Mouse (Mus musculus): ENCODE measurements around the gene Fam90a1a.
"Not testable (repeated sequence)": the region's sequence is repeated elsewhere in the genome, so short reads cannot be mapped to it uniquely, and the experiment has no call there.

Fam90a1a gene

DNA sequence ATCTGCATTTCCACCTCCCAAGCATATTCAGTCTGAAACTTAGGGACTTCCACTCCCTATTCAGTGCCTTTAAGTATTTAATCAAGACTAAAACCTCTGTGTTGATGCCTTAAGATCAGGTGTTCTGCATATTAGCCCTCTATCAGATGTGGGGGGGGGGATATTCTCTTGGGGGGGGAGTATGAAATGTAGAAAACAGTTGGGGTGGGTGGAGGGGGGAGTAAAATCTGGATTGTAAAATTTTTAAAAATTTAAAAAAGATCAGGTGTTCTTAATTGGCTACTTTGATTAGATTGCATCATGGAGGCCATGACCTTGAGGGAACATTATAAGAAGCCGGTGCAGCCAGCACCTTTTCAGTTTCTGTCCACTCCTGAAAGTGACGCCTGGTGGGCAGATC, at the start of gene Fam90a1a:
Gene Fam90a1a, plus strand, starts transcription at position 301 of the 400 bp plus-strand sequence.
- ATAC-seq (ENCODE audit: insufficient number of reproducible peaks, low FRiP score, low TSS enrichment): no peak

DNA sequence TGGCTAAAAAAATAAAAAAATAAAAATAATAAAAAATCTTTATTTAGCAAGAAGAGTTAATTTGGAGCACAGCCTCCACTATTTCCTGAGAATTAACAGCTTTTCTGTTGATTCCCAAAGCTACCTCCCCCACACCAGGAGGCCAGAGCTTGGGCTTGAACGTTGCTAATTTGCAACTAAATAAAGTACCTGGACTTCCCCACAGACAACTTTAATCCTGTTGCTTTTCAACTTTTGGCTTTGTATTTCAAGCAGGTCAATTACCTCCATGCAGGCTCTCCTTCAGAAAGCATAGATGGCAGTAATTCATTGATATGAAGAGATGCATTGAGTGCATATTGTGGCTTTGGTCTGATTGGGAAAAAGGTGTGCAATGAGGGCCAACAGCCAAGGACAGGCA, 46.6 kb upstream of the Fam90a1a start:
- no peak for ATAC-seq (ENCODE audit: insufficient number of reproducible peaks, low FRiP score, low TSS enrichment)

DNA sequence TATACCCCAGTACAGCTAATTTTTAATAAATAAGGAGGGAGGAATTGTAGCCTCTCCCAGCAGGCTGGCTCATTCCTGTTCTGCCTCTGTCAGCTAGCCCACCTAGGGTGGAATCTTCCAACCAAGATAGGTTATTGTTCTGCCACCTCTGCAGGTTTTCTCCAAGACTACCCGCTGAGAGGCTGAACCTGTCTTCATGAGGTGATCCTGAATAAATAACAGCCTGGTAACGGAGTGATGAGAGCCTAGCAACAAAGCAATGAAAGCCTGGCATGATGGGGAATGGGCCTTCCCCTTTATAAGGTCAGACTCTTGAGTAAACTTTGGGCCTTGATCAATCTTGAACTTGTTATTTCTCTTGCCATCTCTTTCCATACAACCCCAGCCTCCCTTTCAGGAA, 46.0 kb upstream of the Fam90a1a start:
- ATAC-seq (ENCODE audit: insufficient number of reproducible peaks, low FRiP score, low TSS enrichment): no peak

DNA sequence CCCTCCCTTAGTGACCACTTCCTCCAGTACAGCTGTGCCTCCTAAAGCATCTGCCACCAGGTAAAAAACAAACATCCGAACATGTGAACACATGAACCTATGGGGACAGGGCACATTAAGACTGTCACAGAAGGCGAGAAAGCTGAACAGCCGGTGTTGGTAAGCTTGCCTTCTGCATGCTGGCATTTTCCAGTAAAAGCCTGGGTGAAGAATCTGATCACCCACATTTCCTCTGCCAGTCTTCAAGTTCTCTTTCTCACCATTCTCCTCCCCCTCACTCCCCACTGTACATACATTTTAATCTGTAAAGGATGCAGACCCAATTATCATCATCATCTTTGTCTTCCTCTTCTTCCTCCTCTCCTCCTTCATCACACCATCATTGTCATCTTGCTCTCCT, 42.9 kb upstream of the Fam90a1a start:
- ATAC-seq (ENCODE audit: insufficient number of reproducible peaks, low FRiP score, low TSS enrichment): no peak

DNA sequence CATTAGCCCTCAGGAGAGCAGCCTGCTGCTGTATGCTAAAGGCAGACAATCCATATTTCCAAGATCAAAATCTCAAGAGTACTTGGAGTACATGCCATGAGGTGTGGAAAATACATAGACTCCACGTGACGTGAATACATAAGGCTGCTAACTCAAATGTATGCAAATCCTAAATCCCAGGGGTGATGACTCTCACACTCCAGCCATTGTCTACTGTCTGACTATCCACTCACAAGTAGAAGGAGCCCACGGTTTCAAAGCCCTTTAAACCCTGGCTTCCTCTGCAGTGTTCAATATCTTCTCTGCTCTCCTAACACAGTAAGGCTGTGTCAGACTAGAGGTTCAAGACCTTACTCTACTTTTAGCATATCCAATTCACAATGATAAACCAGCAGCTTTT, 27.8 kb upstream of the Fam90a1a start:
- ATAC-seq (ENCODE audit: insufficient number of reproducible peaks, low FRiP score, low TSS enrichment): not testable (repeated sequence)

DNA sequence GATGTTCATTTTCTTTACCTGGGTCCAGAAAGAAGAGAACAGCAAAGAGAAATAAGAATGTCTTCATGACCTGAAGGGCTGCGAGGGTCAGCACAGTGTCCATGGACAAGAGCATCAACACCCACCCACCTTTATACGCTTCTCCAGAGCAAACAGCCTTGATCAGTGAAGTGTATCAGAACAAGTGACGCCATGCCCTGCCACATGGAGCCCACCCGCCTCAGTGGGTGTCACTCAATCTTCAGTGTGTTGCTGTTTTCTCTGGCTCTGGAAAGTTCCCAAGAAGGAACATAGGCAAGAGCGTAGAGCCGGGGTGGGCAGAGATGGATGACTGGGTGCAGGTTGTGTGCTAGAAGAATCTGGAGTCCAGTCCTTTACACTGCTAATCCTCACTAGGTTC, 25.9 kb upstream of the Fam90a1a start, which contains the start of gene Defb15:
Gene Defb15, minus strand, starts transcription at position 101 of the 400 bp plus-strand sequence.
- ATAC-seq (ENCODE audit: insufficient number of reproducible peaks, low FRiP score, low TSS enrichment): no peak

DNA sequence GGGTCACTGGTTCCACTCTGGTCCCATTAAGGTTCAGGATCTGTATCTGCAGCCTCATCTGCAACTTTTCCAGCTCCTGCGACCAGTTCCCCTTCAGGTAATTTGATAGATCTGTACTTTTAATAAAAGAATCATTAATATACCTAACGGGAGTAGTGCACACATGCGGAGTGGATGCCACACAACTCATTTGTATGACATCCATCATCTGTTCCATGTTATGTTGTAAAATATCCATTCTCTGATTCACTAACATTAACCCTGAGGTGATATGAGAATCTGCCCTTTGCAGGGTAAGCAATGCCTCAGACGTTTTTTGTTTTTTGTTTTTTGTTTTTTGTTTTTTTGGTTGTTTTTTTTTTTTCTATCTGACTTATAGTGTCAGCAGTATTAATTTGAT, 20.5 kb upstream of the Fam90a1a start, which contains the start of gene Defb35:
Gene Defb35, plus strand, starts transcription at position 301 of the 400 bp plus-strand sequence.
- not testable (repeated sequence) for ATAC-seq (ENCODE audit: insufficient number of reproducible peaks, low FRiP score, low TSS enrichment)

DNA sequence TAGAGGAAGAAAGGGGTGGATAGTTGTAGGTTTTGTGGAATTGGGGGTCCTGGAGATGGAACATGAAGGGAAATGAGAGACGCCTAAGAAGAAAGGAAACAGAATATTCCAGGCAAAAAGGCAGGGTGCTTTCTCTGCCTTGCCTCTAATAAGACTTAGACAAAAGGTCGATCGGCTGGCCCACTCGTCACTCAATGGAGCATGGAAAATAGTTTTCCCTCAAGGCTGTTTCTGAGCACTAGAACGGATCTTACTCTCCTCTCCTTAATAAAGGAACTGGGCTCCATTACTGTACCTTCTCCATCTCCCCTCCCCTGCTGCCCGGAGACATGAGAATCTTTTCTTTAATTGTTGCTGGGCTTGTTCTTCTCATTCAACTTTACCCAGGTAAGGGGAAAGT, 12.1 kb upstream of the Fam90a1a start, which contains the start of gene Defb13:
Gene Defb13, plus strand, starts transcription at position 301 of the 400 bp plus-strand sequence.
- ATAC-seq (ENCODE audit: insufficient number of reproducible peaks, low FRiP score, low TSS enrichment): no peak

DNA sequence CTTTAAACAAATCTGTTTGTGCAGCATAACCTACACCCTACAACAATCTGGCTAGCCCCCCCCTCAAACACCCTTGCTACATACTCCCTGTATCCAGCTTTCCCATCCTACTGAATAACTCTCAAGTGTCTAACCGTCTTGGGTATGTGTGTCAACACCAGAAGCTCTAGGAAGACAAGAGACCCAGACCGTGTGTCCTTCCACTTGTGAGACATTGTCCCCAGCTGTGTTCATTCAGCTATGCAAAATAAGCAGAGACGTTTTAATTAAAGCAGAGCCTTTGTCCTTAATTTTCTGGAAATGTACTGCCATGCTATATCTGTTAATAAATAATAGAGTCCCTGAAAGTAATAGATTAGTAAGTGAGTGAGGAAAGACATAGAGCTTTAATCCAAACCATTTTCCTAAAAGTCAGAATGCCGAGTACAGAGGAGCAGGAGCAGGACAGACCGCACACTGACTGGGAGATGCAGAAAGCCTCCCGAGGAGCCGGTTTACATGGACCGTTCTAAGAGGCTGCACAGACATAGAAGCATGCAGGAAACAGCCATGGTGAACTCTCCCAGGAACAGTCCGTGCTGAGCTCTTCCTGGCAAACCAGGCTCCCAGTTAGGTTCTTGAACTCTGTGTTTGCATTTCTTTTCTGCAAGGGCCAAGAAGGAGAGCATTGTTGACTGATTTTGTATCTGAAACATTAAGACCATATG, 11.1 kb upstream of the Fam90a1a start:
- ATAC-seq (ENCODE audit: insufficient number of reproducible peaks, low FRiP score, low TSS enrichment): no peak

DNA sequence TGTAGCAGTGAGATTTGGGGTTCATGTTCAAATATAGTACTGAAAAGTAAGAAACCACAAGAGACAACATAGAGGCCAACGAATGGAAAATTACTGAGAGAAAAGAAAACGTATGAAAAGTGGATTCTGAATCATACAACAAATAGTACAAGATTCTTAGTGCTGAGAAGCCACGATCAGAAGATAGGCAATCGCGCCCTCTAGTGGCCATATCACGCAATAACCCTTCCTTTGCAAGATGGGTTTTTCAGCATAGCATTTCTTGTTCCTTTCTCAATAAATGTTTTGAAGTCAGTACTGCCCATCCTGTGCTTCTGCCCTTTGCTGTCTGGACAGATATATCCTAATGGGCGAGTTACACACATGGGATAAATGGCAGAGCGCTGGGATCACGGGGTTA, 3.2 kb upstream of the Fam90a1a start:
- no peak for ATAC-seq (ENCODE audit: insufficient number of reproducible peaks, low FRiP score, low TSS enrichment)

DNA sequence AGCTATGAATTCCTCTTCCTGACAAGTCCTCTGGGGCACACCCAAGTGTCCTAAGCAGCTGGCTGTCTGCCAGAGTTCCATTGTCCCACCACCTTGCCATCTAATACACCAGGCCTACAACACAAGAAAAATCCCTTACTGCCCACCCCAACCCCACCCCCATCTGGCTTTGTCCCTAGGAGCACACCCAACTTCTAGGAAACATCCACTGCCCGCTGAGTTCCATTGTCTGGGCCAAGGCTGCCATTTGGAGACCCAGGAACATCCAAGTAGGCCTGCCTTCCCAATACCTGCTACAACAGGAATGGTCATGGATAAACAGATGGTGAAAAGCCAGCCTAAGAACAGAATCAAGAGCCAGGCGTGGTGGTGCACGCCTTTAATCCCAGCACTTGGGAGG, 2.2 kb upstream of the Fam90a1a start:
- ATAC-seq (ENCODE audit: insufficient number of reproducible peaks, low FRiP score, low TSS enrichment): no peak

DNA sequence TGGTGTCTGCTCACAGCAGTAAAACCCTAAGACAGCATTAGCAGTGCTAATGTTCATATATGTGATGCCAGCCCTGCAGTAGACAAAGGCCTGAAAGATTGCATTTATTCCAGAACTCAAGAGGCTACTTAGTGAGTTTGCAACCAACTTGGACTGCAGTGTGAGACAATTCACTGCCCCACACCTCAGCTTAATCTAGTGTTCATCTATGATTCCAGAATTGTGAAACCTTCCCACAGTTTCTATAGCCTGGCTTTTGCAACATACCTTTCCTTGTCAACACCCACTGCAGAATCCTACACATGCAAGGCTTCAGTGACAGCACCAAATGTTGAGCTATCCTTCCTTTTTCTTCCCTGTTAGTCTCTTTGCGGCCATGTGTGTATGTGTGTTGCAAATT, 8.1 kb downstream of the Fam90a1a start:
- ATAC-seq (ENCODE audit: insufficient number of reproducible peaks, low FRiP score, low TSS enrichment): no peak

DNA sequence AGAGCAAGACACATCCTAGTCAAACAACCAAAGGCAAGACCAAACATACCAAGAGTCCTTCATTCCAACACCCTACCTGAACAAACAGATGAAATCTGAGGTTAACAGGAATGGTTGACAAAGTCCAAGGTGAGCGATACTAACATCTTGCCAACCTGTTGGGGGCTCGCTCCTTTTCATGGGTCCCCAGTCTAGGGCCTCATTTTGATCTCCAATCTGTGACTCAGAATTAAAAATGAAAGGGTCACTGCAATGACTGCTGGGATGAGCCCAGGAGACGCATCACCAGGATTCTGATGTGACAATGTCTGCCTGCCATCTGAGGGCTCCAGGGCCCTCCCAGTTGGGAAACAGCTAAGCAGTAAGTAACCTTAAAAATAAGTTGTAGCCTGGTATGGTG, 11.0 kb downstream of the Fam90a1a start, which contains the start of gene Ccdc70:
Gene Ccdc70, plus strand, starts transcription at position 301 of the 400 bp plus-strand sequence.
- ATAC-seq (ENCODE audit: insufficient number of reproducible peaks, low FRiP score, low TSS enrichment): no peak

DNA sequence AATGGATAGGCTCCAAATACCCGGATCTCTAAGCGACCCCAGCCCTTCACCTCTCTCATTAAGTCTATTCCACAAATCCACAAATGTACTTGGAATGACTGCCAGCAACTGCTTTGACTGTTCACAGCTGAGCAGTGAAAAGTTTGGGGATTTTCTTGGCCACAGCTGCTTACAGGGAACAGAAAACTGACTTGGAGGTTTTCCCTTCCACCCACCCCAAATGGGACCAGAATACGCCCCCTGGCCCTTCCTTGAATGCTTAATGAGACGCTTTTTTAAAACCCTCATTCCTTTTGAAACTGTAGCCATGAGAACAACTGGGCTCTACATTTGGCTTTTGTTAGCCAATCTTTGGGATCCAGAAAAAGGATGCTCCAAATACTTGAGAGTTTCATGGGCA, 19.7 kb downstream of the Fam90a1a start:
- peak; percentile 31; the same call in 1 of the 2 replicates for ATAC-seq (ENCODE audit: insufficient number of reproducible peaks, low FRiP score, low TSS enrichment)

DNA sequence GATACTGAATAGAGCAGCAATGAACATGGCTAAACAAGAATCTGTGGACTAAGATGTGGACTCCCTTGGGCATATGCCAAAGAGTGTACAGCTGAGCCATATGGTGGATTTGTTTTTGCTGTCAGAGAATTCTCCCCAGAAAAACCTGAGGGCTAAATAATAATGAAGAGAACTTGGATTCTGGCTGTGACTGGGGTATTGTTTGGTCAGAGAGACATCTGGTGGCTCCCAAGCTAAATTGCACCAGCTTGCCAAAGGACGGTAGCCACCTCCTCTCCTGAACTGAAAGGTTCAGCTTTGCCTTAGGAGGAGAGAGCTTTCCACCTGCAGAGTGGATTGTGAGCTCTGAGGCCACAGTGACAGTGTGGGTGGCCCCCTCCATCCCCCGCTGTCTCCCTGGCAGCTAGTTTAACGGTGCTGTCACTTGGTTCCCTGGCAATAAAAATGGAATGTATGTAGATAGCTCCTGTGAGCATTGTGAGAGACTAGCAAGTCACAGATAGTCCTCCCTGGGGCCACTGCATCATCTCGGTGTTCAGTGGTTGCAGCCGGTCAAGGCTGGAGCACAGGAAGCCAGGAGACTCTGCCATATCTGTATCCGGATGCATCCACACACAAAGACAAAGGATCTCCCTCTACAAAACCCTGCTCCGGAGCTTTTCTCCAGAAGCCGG, 23.3 kb downstream of the Fam90a1a start:
- ATAC-seq (ENCODE audit: insufficient number of reproducible peaks, low FRiP score, low TSS enrichment): peak; percentile 96

DNA sequence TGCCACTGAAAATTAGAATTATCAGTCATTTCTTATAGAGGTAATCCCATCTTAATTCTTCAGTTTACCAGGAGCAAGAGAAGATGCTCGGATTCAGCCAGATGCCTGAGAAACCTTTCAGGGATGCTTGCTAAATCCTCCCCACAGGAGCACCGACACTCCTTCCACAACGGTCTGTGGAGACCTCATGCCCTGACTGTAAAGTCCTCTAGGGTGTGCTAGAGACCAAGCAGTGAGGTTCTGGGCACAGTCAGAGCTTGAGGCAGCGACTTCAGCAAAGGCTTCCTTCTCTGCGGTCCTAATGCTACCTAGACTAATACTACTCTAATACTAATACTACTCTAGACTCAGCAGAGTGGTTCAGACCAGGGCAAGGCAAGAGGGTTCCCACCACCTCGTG, 33.7 kb downstream of the Fam90a1a start:
- peak; percentile 94 for ATAC-seq (ENCODE audit: insufficient number of reproducible peaks, low FRiP score, low TSS enrichment)

DNA sequence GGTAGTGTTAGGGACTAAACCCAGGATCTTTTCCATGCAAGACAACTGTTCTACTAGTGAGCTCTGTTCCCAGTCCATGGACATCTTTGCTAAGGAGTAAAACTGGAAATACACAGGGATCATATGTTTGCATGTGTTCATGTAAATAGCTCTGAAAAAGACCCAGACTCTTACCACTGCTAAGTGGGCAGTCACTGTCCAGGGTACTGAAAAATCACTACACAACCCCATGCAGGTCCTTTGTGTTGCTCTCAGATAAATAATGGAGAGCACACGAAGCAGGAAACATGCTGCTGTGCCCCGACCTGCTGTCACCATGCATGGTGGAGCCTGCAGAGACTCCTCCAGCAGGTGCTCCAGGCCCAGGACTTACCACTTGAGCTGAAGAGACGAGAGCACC, 36.7 kb downstream of the Fam90a1a start:
- no peak for ATAC-seq (ENCODE audit: insufficient number of reproducible peaks, low FRiP score, low TSS enrichment)

DNA sequence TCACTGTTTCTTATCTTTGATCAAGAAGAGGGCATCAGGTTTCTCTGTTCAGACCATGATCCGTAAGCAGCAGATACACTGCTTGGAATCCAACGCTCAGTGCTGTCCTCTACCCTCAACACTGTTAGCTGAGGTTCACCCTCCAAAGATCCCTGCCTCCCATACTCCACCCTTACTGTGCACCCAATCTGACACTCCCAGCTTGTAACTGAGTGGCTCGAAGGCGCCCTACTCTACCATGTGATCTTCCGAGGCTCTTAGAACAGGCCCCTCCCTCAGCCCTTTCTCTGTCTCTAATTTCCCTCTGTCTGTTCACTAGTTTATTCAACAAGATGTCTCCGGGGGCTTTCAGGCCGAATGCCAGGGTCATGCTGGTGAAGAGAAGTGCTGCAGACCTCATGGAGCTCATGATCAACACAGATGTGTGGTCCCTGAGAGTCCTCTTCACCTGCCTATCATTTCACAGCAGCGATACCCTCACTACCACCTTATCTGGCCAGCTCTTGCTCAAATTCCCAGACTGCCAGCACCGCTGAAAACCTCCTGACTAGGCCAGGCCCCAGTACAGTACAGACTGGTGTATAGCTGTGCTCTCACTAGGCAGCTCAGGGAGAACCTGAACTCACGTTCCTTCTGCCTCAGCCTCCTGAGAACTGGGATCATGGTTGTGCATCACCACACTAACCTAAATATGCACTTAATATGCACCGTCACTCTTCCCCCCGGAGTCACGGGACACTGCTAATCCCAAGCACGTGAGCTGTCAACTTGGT, 46.4 kb downstream of the Fam90a1a start:
- ATAC-seq (ENCODE audit: insufficient number of reproducible peaks, low FRiP score, low TSS enrichment): no peak

DNA sequence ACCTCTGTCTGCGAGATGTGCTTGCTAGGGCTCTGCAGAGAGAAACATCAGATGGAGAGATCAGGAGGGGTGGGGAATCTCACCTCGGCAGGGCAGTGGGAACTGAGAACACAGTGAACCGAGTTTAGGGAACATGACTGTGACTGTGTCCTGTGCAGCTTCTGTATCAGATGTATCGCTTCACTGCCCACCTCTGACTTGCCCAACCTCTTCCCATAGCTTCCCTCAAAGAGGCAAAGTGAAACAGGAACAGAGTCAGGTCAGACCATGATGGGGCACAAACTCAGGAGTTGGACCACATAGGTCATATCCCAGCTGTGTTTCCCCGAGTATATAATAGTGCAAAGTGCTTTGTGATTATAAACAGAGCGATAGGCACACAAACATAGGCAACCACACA, 47.9 kb downstream of the Fam90a1a start:
- ATAC-seq (ENCODE audit: insufficient number of reproducible peaks, low FRiP score, low TSS enrichment): no peak

DNA sequence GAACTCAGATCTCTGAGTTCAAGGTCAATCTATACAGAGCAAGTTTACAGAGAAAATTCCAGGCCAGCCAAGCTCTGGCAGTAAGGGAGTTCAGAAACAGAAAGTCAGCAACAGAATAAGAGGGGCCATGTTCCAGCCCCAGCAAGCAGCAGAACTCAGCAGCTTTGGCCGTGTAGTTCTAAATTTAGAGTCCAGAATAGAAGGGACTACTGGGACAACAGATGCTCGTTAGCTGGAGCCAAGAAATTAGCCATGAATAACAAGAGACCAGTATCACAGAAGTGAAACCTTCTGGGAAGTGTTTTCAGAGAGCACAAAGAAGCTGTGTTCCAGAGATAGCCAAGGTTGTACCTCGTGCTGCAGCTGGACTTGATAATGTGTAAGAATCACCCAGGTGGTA, 50.9 kb downstream of the Fam90a1a start:
- ATAC-seq (ENCODE audit: insufficient number of reproducible peaks, low FRiP score, low TSS enrichment): no peak

Data from cerebellum, adult (tissue).